Mouse (Mus musculus) forebrain, embryonic 15.5 days (tissue): ENCODE measurements around the gene Mllt6. TPM values are rescaled to one million over a fixed set of nuclear protein-coding genes. Genes with fewer than 3 reads are reported as not detected.
"Not testable (repeated sequence)": the region's sequence is repeated elsewhere in the genome, so short reads cannot be mapped to it uniquely, and the experiment has no call there.

ENCODE experiments used
- ATAC-seq: fragments of 200-750 bp; cut with Nextera tagmentation; replicated peaks from 2 replicates; pipeline ENCODE4 v1.8.0; 2017; ENCODE audit warnings: mild to moderate bottlenecking, moderate TSS enrichment, moderate library complexity
- H3K27ac ChIP-seq: fragments of 300-500 bp; sonication (generic); replicated peaks from 2 replicates; pipeline ENCODE4 v1.5.1; 2015; ENCODE audit warnings: mild to moderate bottlenecking, inconsistent platforms
- H3K27me3 ChIP-seq: fragments of 300-500 bp; sonication (generic); 2 replicates; pipeline ENCODE4 v1.6.1; 2015; ENCODE audit warnings: inconsistent platforms
- H3K36me3 ChIP-seq: fragments of 300-500 bp; sonication (generic); 2 replicates; pipeline ENCODE4 v1.6.1; 2015; ENCODE audit warnings: mild to moderate bottlenecking, inconsistent platforms
- H3K4me1 ChIP-seq: fragments of 300-500 bp; sonication (generic); 2 replicates; pipeline ENCODE4 v1.6.1; 2015; ENCODE audit warnings: inconsistent platforms
- H3K4me2 ChIP-seq: fragments of 300-500 bp; sonication (generic); replicated peaks from 2 replicates; pipeline ENCODE4 v1.6.1; 2015; ENCODE audit warnings: mild to moderate bottlenecking, inconsistent platforms
- H3K4me3 ChIP-seq: fragments of 300-500 bp; sonication (generic); 2 replicates; pipeline ENCODE4 v1.5.1; 2015; ENCODE audit warnings: mild to moderate bottlenecking, inconsistent platforms
- H3K9ac ChIP-seq: fragments of 300-500 bp; sonication (generic); replicated peaks from 2 replicates; pipeline ENCODE4 v1.6.1; 2015; ENCODE audit warnings: mild to moderate bottlenecking, inconsistent platforms
- H3K9me3 ChIP-seq: fragments of 300-500 bp; sonication (generic); 2 replicates; pipeline ENCODE4 v1.6.1; 2016; ENCODE audit warnings: inconsistent platforms
- WGBS: fragments of 180-500 bp; shearing (Covaris S2); methylation state at CpG from one replicate; pipeline ENCODE4 v1.1.7; 2015; ENCODE audit warnings: mixed read lengths; 5-methylcytosine and 5-hydroxymethylcytosine counted together
- polyA plus RNA-seq: library from polyadenylated mRNA; unstranded; fragments of >200 nt; fragmentation: Nextera tagmentation; extraction: Ambion mirVana; gene quantifications from 2 replicates; pipeline ENCODE4 v1.2.1, GENCODE M21; 2015

The Mllt6 gene
- polyA plus RNA-seq, 1 experiment from 2014 or later = 4.7 TPM

DNA sequence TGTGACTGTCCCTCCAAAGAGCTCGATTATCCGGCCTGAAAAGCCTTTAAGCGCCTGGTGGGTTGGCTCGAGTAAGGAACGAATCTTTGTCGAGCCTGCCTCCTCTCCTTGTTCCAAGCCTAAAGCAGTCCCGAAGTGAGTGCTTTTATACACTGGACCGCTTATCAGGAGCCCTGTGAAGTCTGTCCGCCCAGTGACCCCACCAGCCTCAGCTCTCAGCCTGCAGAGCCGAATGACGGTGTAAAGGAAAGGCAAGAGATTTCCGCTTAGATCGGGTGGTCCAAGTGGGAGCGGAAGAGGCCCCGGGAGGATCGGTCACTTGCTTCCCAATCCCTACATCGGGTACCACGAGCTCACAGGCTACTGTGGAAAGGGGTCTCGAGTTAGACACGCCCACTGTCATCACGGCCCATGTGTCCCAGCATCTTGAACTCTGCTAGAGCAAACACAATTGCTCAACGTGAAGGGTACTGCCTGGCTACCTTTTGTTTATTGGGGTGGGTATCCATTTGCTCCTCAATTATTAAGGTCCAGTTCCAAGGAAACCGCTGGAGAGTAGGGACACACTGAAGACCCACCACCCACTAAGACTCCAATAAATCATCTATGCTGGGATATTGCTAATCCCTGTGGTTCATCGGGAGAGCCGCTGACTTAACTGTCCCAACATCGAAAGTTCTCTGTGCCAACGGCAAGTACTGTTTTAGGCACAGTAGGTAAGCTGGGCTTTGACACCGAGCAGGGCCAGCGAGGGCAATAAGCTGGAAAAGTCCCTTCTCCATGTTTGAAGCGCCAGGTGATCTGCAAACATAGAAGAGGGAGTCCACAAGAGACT lies 37.7 kb downstream of the Mllt6 start:
- Histone ChIP-seq H3K4me3 (peak overlapping the region; percentile 93), H3K9me3 (no peaks in the 10 kb centered on the region), H3K36me3 (peaks cover 2% of the 10 kb centered on the region; the same call in 1 of the 2 replicates), H3K27me3 (no peaks in the 10 kb centered on the region), H3K9ac (peak overlapping the region; percentile 97), H3K27ac (peak overlapping the region; percentile 98), H3K4me1 (peaks cover 48% of the 10 kb centered on the region), H3K4me2 (peak overlapping the region; percentile 74)
- WGBS = 17% methylated on average over 30 of the region's 30 CpGs
- no peak for ATAC-seq

- Histone ChIP-seq H3K4me3 (peak overlapping the region; percentile 93), H3K27me3 (no peaks in the 10 kb centered on the region), H3K9me3 (no peaks in the 10 kb centered on the region), H3K9ac (0 out of 2 replicates have a peak overlapping the region, but pooled peaks have one; percentile 59), H3K27ac (peak overlapping the region; percentile 98), H3K4me2 (peak overlapping the region; percentile 74), H3K4me1 (peaks cover 40% of the 10 kb centered on the region), H3K36me3 (peaks cover 10% of the 10 kb centered on the region)
- 43% methylated on average over 15 of the region's 15 CpGs for WGBS
- ATAC-seq = no peak
Observed at GRCm38 (mm10) chr11:97701581-97702392, 38.6 kb downstream of the Mllt6 start.

DNA sequence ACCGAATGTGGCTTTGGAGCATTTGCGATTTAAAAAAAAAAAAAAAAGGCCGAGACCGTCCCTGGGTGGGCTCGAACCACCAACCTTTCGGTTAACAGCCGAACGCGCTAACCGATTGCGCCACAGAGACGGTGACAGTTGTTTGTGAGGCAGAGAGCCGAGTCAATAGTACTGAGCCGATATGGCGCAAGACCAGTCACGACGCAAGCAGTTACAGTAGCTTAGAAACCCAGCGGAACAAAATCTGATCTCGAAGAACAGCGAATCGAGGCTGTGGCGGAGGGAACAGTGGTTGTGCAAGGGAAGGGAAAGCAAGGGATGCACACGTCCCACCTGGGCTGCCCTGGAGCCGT lies 39.2 kb downstream of the Mllt6 start:
- Histone ChIP-seq H3K27ac (peak overlapping the region; percentile 88), H3K4me1 (peaks cover 34% of the 10 kb centered on the region), H3K9ac (peak overlapping the region; percentile 59), H3K9me3 (no peaks in the 10 kb centered on the region), H3K4me3 (peak overlapping the region; percentile 89), H3K36me3 (peaks cover 16% of the 10 kb centered on the region), H3K27me3 (no peaks in the 10 kb centered on the region), H3K4me2 (peak overlapping the region; percentile 74)
- under 1% methylated on average over 24 of the region's 24 CpGs for WGBS
- ATAC-seq = peak; percentile 4; the same call in 1 of the 2 replicates

GRCm38 (mm10) chr11:97703039-97703826 lies 40.0 kb downstream of the Mllt6 start, which contains the start of gene Psmb3:
Gene Psmb3, plus strand, starts transcription at chr11:97703399.
- no peaks in the 10 kb centered on the region for H3K27me3 ChIP-seq
- peak within 1 kb of the TSS; percentile 89 for H3K4me3 ChIP-seq
- under 1% methylated on average over 35 of the region's 35 CpGs for WGBS

DNA sequence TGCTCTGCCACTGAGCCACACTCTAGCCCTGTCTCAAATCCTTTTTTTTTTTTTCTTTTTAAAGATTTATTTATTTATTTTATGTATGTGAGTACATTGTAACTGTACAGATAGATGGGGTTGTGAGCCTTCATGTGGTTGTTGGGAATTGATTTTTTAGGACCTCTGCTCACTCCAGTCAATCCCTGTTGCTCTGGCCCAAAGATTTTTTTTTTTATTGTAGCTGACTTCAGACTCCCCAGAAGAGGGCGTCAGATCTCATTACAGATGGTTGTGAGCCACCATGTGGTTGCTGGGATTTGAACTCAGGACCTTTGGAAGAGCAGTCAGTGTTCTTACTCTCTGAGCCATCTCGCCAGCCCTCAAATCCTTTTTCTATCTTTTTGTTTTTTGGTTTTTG lies 46.9 kb downstream of the Mllt6 start:
- not testable (repeated sequence) for ATAC-seq, H3K4me3 ChIP-seq, H3K4me2 ChIP-seq, H3K4me1 ChIP-seq, H3K27me3 ChIP-seq, H3K9ac ChIP-seq, H3K9me3 ChIP-seq, H3K27ac ChIP-seq
- H3K36me3 ChIP-seq = peaks cover 59% of the 10 kb centered on the region
- 85% methylated on average over 2 of the region's 2 CpGs for WGBS

More at GRCm38 (mm10) chr11:97703039-97703826, 40.0 kb downstream of the Mllt6 start, which contains the start of gene Psmb3:
- no peaks in the 10 kb centered on the region for H3K9me3 ChIP-seq
- H3K9ac ChIP-seq = peak within 1 kb of the TSS; percentile 77
- peaks cover 22% of the 10 kb centered on the region for H3K36me3 ChIP-seq
- peak; percentile 89 for ATAC-seq
- H3K4me1 ChIP-seq = peaks cover 29% of the 10 kb centered on the region
- peak within 1 kb of the TSS; percentile 88 for H3K27ac ChIP-seq
- H3K4me2 ChIP-seq = peak within 1 kb of the TSS; percentile 76

- Histone ChIP-seq H3K27ac (no peak overlapping the region), H3K4me3 (no peak overlapping the region), H3K9me3 (no peaks in the 10 kb centered on the region), H3K4me2 (no peak overlapping the region), H3K9ac (no peak overlapping the region), H3K4me1 (no peaks in the 10 kb centered on the region), H3K36me3 (peaks cover 53% of the 10 kb centered on the region), H3K27me3 (no peaks in the 10 kb centered on the region)
- 84% methylated on average over 13 of the region's 13 CpGs for WGBS
- no peak for ATAC-seq
Observed at GRCm38 (mm10) chr11:97711200-97711900, 48.1 kb downstream of the Mllt6 start.

GRCm38 (mm10) chr11:97712286-97712685 lies 49.1 kb downstream of the Mllt6 start:
- Histone ChIP-seq H3K27ac (no peak overlapping the region), H3K27me3 (no peaks in the 10 kb centered on the region), H3K4me2 (no peak overlapping the region), H3K4me3 (no peak overlapping the region), H3K9me3 (no peaks in the 10 kb centered on the region), H3K4me1 (no peaks in the 10 kb centered on the region), H3K9ac (no peak overlapping the region), H3K36me3 (peaks cover 44% of the 10 kb centered on the region)
- no peak for ATAC-seq
- 92% methylated on average over 15 of the region's 15 CpGs for WGBS

DNA sequence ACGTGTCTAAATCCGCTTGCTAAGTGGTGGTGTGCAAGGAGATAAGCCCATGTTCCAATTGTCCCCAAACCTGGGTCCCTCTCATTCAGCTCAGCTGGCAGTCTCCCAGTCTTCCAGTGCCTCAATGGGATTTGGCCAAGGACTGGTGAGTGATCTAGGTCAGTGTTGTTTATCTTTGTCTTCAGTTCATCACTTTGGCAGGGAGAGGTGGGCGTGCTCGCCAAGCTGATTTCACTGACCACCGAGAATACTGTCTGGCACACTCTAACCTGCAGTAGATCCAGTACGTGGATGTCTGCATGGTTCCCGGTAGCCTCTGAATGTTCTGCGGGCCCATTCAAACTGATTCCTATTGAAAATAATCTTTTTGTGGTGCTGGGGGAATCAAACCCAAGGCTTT lies 50.7 kb downstream of the Mllt6 start:
- Histone ChIP-seq H3K4me1 (no peaks in the 10 kb centered on the region), H3K27ac (no peak overlapping the region), H3K9me3 (no peaks in the 10 kb centered on the region), H3K4me2 (no peak overlapping the region), H3K4me3 (no peak overlapping the region), H3K36me3 (peaks cover 49% of the 10 kb centered on the region), H3K9ac (no peak overlapping the region), H3K27me3 (no peaks in the 10 kb centered on the region)
- 79% methylated on average over 8 of the region's 8 CpGs for WGBS
- no peak for ATAC-seq

- no peak overlapping the region for H3K27ac ChIP-seq
- 94% methylated on average over 3 of the region's 3 CpGs for WGBS
- H3K4me3 ChIP-seq = no peak overlapping the region
- H3K4me2 ChIP-seq = no peak overlapping the region
- no peaks in the 10 kb centered on the region for H3K27me3 ChIP-seq
- no peak overlapping the region for H3K9ac ChIP-seq
- peaks cover 49% of the 10 kb centered on the region for H3K36me3 ChIP-seq
- H3K9me3 ChIP-seq = no peaks in the 10 kb centered on the region
- no peak for ATAC-seq
- H3K4me1 ChIP-seq = no peaks in the 10 kb centered on the region
Observed at GRCm38 (mm10) chr11:97714356-97714755, 51.1 kb downstream of the Mllt6 start.

DNA sequence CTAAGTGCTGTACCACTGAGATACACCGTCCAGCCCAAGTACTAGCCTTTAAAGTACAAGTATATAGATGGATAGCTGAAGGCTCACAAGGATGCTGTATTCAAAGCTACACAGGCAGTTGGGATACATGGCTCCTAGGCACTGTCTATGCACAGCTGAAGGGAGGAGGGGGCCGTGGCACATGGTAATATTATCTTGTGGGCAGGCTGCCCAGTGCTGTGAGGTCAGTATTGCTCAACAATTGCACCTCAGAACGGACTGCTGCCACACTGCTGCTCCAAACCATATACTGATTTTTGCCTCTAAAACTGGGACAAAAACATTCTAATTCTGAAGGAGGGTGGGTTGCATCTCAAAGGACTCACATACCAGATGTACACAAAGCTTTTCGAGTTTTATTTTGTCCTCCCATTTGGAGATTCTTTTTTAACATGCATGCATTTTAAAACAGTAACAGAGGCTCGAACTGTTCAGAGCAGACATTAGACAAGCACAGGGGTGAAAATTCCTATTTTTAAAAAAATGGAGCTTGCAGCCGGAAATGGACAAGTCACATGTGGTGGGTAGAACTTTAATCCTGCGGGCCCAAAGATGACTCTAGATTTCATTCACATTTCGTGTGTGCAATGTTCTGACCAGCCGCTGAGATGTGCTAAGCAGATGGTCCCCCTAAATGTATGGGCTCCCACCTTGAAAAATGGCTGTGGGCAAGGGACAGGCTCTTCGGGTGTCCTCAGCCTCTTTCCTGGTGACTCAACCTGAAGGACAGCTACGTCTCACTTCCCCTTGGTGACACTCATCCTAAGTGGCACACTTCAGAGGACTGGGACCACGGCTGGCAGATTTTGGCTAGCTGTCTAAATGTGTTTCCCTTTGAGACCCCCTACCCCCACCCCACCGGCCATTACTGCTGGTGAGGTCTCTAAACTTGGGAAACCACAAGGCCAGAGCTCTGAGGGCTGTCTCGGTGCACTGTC lies 51.9 kb downstream of the Mllt6 start:
- no peak overlapping the region for H3K27ac ChIP-seq
- no peak overlapping the region for H3K4me3 ChIP-seq
- no peak for ATAC-seq
- no peaks in the 10 kb centered on the region for H3K9me3 ChIP-seq
- 88% methylated on average over 14 of the region's 14 CpGs for WGBS
- no peaks in the 10 kb centered on the region for H3K27me3 ChIP-seq
- H3K4me2 ChIP-seq = no peak overlapping the region
- no peaks in the 10 kb centered on the region for H3K4me1 ChIP-seq
- H3K9ac ChIP-seq = no peak overlapping the region
- H3K36me3 ChIP-seq = peaks cover 55% of the 10 kb centered on the region
